In the genomic region with DNA sequence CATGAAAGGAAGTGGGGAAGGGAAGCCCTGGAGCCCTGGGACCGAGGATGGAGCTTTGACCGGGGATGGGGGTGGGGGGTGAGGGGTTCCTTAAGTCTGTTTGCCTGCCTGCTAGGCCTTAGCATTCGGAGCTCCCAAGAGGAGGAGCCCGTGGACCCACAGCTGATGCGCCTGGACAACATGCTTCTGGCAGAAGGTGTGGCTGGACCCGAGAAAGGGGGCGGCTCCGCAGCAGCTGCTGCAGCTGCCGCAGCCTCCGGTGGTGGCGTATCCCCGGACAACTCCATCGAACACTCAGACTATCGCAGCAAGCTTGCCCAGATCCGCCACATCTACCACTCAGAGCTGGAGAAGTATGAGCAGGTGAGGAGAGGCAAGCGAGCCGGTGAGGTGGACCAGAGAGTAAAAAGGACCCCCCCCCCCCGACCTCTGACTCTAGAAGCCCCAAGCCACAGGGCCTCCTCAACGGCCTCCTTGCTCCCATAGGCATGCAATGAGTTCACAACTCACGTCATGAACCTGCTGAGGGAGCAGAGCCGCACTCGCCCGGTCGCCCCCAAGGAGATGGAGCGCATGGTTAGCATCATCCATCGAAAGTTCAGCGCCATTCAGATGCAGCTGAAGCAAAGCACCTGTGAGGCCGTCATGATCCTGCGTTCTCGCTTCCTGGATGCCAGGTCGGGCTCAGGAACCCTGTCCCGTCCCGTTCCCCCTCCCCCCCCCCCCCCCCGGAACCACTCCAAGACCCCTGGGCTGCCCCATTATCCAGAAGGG, we compare ENCODE assay signal across 8 mouse cellular contexts. TPM values are rescaled to one million over a fixed set of nuclear protein-coding genes. Genes with fewer than 3 reads are reported as not detected.
DNase-seq lines count a peak whose midpoint lies in the region; ATAC-seq lines count a peak whose summit lies in the region.

No protein-coding gene starts in this region.

- 59% methylated on average over 34 of the region's 34 CpGs for WGBS in heart, embryonic 12.5 days
- 42% methylated on average over 31 of the region's 34 CpGs for WGBS in hindbrain, embryonic 16.5 days

- no peak for DNase-seq in heart, postnatal 36 days
- peak; percentile 43 for DNase-seq in embryo, embryonic 10.5 days (ENCODE audit: low spot score)
- peak; percentile 37 for DNase-seq in lung, postnatal 36 days
- DNase-seq in layer of hippocampus, postnatal 36 days, result no peak
- DNase-seq in ovary, postnatal 36 days (ENCODE audit: low spot score), result no peak
- no peak for DNase-seq in right cerebral cortex, postnatal 14 days

- peaks cover 77% of the 10 kb centered on the region for H3K4me1 ChIP-seq in heart, embryonic 12.5 days (replicated peaks)
- peaks cover 25% of the 10 kb centered on the region for H3K4me1 ChIP-seq in hindbrain, embryonic 16.5 days (ENCODE audit: control insufficient read depth, insufficient read depth, low read depth, low read length)

- no peak for ATAC-seq in heart, embryonic 12.5 days (ENCODE audit: insufficient number of reproducible peaks, low FRiP score)
- 0 out of 2 replicates have a peak, but pooled peaks have one; percentile 1 for ATAC-seq in hindbrain, embryonic 16.5 days

- H3K4me2 ChIP-seq in heart, embryonic 12.5 days, result peak overlapping the region; percentile 76
- peak overlapping the region; percentile 69 for H3K4me2 ChIP-seq in hindbrain, embryonic 16.5 days (ENCODE audit: low read length)

- peak overlapping the region; percentile 98 for H3K9ac ChIP-seq in heart, embryonic 12.5 days
- peak overlapping the region; percentile 98 for H3K9ac ChIP-seq in hindbrain, embryonic 16.5 days (ENCODE audit: low read depth, low read length)

- H3K4me3 ChIP-seq in heart, embryonic 12.5 days, result peak overlapping the region; percentile 83
- peak overlapping the region; percentile 89 for H3K4me3 ChIP-seq in hindbrain, embryonic 16.5 days (ENCODE audit: low read length)

- no peaks in the 10 kb centered on the region for H3K27me3 ChIP-seq in heart, embryonic 12.5 days (replicated peaks)
- H3K27me3 ChIP-seq in hindbrain, embryonic 16.5 days (replicated peaks; ENCODE audit: control insufficient read depth, insufficient read depth, low read length), result no peaks in the 10 kb centered on the region

- no peak overlapping the region for H3K27ac ChIP-seq in heart, embryonic 12.5 days (ENCODE audit: poor library complexity, severe bottlenecking)
- H3K27ac ChIP-seq in hindbrain, embryonic 16.5 days (ENCODE audit: low read depth, low read length), result peak overlapping the region; percentile 99

- H3K36me3 ChIP-seq in heart, embryonic 12.5 days, result peaks cover 27% of the 10 kb centered on the region
- peaks cover 5% of the 10 kb centered on the region for H3K36me3 ChIP-seq in hindbrain, embryonic 16.5 days (ENCODE audit: control insufficient read depth, insufficient read depth, low read length)

- intact Hi-C loops in heart, postnatal 36 days (cut with DNase I), result no loop called here

- H3K9me3 ChIP-seq in heart, embryonic 12.5 days (replicated peaks), result no peaks in the 10 kb centered on the region
- no peaks in the 10 kb centered on the region for H3K9me3 ChIP-seq in hindbrain, embryonic 16.5 days (ENCODE audit: control insufficient read depth, low read length)

RNA-seq across cellular contexts. Expression of gene Pbx2, which starts 2.9 kb away (rescaled TPM):
- polyA plus RNA-seq in heart, embryonic 12.5 days (2016; fragmentation: Nextera tagmentation; extraction: Ambion mirVana), result 13.0 and 13.2 TPM in 2 replicates
- 10 to 100 TPM; 18.0 to 19.6 TPM for total RNA-seq in heart, postnatal 36 days (2021)
- polyA plus RNA-seq in hindbrain, embryonic 16.5 days (2015; fragmentation: Nextera tagmentation; extraction: Ambion mirVana), result 7.3 and 8.3 TPM in 2 replicates
- total RNA-seq in layer of hippocampus, postnatal 36 days (2021), result 10 to 100 TPM; 63.0 to 63.9 TPM

RNA-seq across cellular contexts. Expression of gene Ager, which starts 3.7 kb away (rescaled TPM):
- polyA plus RNA-seq in heart, embryonic 12.5 days (2016; fragmentation: Nextera tagmentation; extraction: Ambion mirVana), result 3.8 TPM in 2 replicates
- under 1 TPM; 0.24 to 0.47 TPM for total RNA-seq in heart, postnatal 36 days (2021)
- 1.3 and 1.6 TPM in 2 replicates for polyA plus RNA-seq in hindbrain, embryonic 16.5 days (2015; fragmentation: Nextera tagmentation; extraction: Ambion mirVana)
- total RNA-seq in layer of hippocampus, postnatal 36 days (2021), result under 1 TPM; 0.60 to 0.94 TPM

RNA-seq across cellular contexts. Expression of gene Gpsm3, which starts 4.3 kb away (rescaled TPM):
- polyA plus RNA-seq in heart, embryonic 12.5 days (2016; fragmentation: Nextera tagmentation; extraction: Ambion mirVana), result 4.4 and 4.6 TPM in 2 replicates
- 1 to 10 TPM; 4.7 to 4.8 TPM for total RNA-seq in heart, postnatal 36 days (2021)
- polyA plus RNA-seq in hindbrain, embryonic 16.5 days (2015; fragmentation: Nextera tagmentation; extraction: Ambion mirVana), result 3.4 and 4.9 TPM in 2 replicates
- total RNA-seq in layer of hippocampus, postnatal 36 days (2021), result 1 to 10 TPM; 2.1 to 2.2 TPM

RNA-seq across cellular contexts. Expression of gene Rnf5, which starts 9.6 kb away (rescaled TPM):
- 123 and 126 TPM in 2 replicates for polyA plus RNA-seq in heart, embryonic 12.5 days (2016; fragmentation: Nextera tagmentation; extraction: Ambion mirVana)
- 10 to 100 TPM; 35.7 to 37.1 TPM for total RNA-seq in heart, postnatal 36 days (2021)
- 281 and 296 TPM in 2 replicates for polyA plus RNA-seq in hindbrain, embryonic 16.5 days (2015; fragmentation: Nextera tagmentation; extraction: Ambion mirVana)
- total RNA-seq in layer of hippocampus, postnatal 36 days (2021), result 10 to 100 TPM; 79.4 to 87.3 TPM

RNA-seq across cellular contexts. Expression of gene Agpat1, which starts 10.1 kb away (rescaled TPM):
- 52.5 and 52.8 TPM in 2 replicates for polyA plus RNA-seq in heart, embryonic 12.5 days (2016; fragmentation: Nextera tagmentation; extraction: Ambion mirVana)
- 10 to 100 TPM; 61.2 to 70.5 TPM for total RNA-seq in heart, postnatal 36 days (2021)
- polyA plus RNA-seq in hindbrain, embryonic 16.5 days (2015; fragmentation: Nextera tagmentation; extraction: Ambion mirVana), result 122 and 128 TPM in 2 replicates
- total RNA-seq in layer of hippocampus, postnatal 36 days (2021), result 100 to 1,000 TPM; 159 to 169 TPM

Comparison
In these comparisons a context has a peak if more than half of its experiments do, and no peak if none do; other contexts are left out.
1. DNase-seq: peak in embryo, embryonic 10.5 days (single experiment) and lung, postnatal 36 days (single experiment); none in heart, postnatal 36 days (0 of 2), layer of hippocampus, postnatal 36 days (0 of 2), ovary, postnatal 36 days (single experiment) and right cerebral cortex, postnatal 14 days (single experiment).